Mouse (Mus musculus): ENCODE measurements around the gene Ms4a3. TPM values are rescaled to one million over a fixed set of nuclear protein-coding genes. Genes with fewer than 3 reads are reported as not detected.

The Ms4a3 gene
- polyA plus RNA-seq, 1 experiment = not detected

DNA sequence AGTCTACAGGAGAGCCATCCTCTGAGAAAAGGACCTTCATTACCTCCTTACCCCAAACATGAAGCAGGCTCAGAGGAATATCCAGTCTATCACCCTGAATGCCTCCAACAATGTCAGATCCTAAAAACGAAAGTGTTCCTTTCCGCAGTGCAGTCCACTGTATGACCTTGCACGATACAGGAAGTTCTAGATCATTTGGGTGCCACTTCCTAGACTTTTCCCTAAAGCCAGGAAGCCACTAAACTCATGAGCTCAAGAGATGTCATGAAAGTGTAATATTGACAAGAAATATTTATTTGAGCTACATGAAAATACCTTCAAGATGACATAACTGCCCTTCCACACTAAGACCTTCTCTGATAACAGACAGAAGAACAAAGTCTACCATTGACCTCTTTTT, 39.3 kb downstream of the Ms4a3 start:
- no peak for DNase-seq (ENCODE audit: low read depth, low spot score)
- WGBS = 81% methylated on average over 3 of the region's 3 CpGs

DNA sequence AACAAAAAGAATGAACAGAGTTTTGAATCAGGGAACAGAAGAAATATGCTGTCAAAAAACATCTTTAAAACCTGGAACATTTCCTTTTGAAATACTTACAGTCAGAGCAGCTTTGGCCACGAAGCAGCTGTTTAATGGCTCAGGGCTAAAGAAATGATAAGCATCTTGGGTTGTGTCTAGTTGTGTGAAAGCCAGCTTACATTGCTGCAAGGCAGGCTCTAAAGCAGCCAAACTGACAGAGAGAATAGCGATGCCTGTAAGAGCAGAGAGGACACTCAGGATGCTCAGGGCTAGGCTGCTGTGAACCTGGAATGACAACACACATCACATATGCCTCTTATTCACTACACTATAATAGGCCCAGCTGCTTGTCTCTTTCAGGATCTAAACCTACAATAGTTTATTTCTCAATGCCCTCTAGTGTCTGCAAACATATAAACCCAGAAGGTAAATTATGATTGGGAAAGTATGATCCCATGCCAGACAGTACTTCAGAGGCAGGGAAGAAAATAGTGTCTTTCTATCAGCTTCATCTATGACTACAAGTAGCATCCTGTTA, 50.7 kb downstream of the Ms4a3 start:
- 48% methylated on average over 2 of the region's 2 CpGs for WGBS
- DNase-seq (ENCODE audit: low read depth, low spot score) = no peak

DNA sequence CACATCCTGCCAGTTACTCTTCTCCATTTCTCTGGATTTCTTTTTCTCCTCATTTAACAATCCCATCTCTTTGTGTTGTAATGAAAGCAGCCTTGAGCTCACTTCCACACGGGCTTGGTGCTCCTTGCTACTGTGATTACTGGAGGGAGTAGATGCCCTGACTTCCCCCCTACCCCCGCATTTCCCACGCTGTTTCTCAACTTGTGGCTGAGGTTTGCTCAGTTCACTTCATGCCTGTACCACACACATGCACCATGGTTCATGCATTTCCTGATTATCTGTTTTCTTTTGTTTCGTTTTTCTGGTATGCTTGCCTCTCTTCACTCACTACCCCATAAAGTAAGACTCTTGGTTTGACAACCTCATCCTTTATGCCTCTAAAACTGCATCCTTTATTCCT, 51.4 kb downstream of the Ms4a3 start:
- WGBS = 68% methylated on average over 4 of the region's 4 CpGs
- DNase-seq (ENCODE audit: low read depth, low spot score) = no peak

Other genes with a start within 250 kb of the Ms4a3 start
- 0.58 and 0.97 TPM in 2 replicates for gene Ms4a4c, start 236.1 kb downstream of the Ms4a3 start, polyA plus RNA-seq (2012; rRNA removed)
- 4.2 and 5.4 TPM in 2 replicates for gene Ms4a4b, start 197.3 kb downstream of the Ms4a3 start, polyA plus RNA-seq (2012; rRNA removed)
- 4.7 and 8.6 TPM in 2 replicates for gene Ms4a6c, start 171.5 kb downstream of the Ms4a3 start, polyA plus RNA-seq (2012; rRNA removed)
- 3.3 and 3.7 TPM in 2 replicates for gene Gm8369, start 154.9 kb downstream of the Ms4a3 start, polyA plus RNA-seq (2012; rRNA removed)
- 5.6 and 8.3 TPM in 2 replicates for gene Ms4a6b, start 124.3 kb downstream of the Ms4a3 start, polyA plus RNA-seq (2012; rRNA removed)
- gene Ms4a4d, start 104.0 kb downstream of the Ms4a3 start, polyA plus RNA-seq (2012; rRNA removed) = 8.2 and 13.2 TPM in 2 replicates
- 3.8 and 5.7 TPM in 2 replicates for gene Ms4a6d, start 36.0 kb downstream of the Ms4a3 start, polyA plus RNA-seq (2012; rRNA removed)
- 0.12 TPM in 1 of 2 replicates, not detected in the other for gene Ms4a2, start 17.1 kb downstream of the Ms4a3 start, polyA plus RNA-seq (2012; rRNA removed)
- not detected in 2 replicates for gene Oosp2, start 19.7 kb upstream of the Ms4a3 start, polyA plus RNA-seq (2012; rRNA removed)
- 0.43 TPM in 1 of 2 replicates, not detected in the other for gene Oosp1, start 50.3 kb upstream of the Ms4a3 start, polyA plus RNA-seq (2012; rRNA removed)
- not detected in 2 replicates for gene Oosp3, start 56.2 kb upstream of the Ms4a3 start, polyA plus RNA-seq (2012; rRNA removed)
- 0.10 and 0.51 TPM in 2 replicates for gene Gif, start 106.7 kb upstream of the Ms4a3 start, polyA plus RNA-seq (2012; rRNA removed)
- 14.7 and 15.7 TPM in 2 replicates for gene Mrpl16, start 129.5 kb upstream of the Ms4a3 start, polyA plus RNA-seq (2012; rRNA removed)
- gene Stx3, start 178.6 kb upstream of the Ms4a3 start, polyA plus RNA-seq (2012; rRNA removed) = 24.8 and 30.6 TPM in 2 replicates
- gene Olfr1417, start 198.4 kb upstream of the Ms4a3 start, polyA plus RNA-seq (2012; rRNA removed) = not detected in 2 replicates
- not detected in 2 replicates for gene Olfr1418, start 220.2 kb upstream of the Ms4a3 start, polyA plus RNA-seq (2012; rRNA removed)
- gene Olfr1419, start 234.3 kb upstream of the Ms4a3 start, polyA plus RNA-seq (2012; rRNA removed) = not detected in 2 replicates
- not detected in 2 replicates for gene Olfr1420, start 245.7 kb upstream of the Ms4a3 start, polyA plus RNA-seq (2012; rRNA removed)

All from large intestine, adult 2 months (tissue).